Mouse (Mus musculus): ENCODE data around the gene Ppp2ca. TPM values are rescaled to one million over a fixed set of nuclear protein-coding genes. Genes with fewer than 3 reads are reported as not detected.

Ppp2ca gene
- polyA plus RNA-seq, 1 experiment from 2014 or later, result 123 TPM

- no peaks in the 10 kb centered on the region for H3K4me1 ChIP-seq
- H3K27ac ChIP-seq, result no peak overlapping the region
- no peak overlapping the region for H3K9ac ChIP-seq
- peak overlapping the region; percentile 41 for H3K4me3 ChIP-seq
- H3K36me3 ChIP-seq, result no peaks in the 10 kb centered on the region
- WGBS, result 20% methylated on average over 12 of the region's 12 CpGs
- no peak for ATAC-seq (ENCODE audit: low FRiP score)
- H3K27me3 ChIP-seq, result peaks cover 53% of the 10 kb centered on the region
- H3K9me3 ChIP-seq (replicated peaks), result no peaks in the 10 kb centered on the region
- H3K4me2 ChIP-seq (replicated peaks), result peak overlapping the region; percentile 65
Observed at GRCm38 (mm10) chr11:52168461-52168860, 70.0 kb downstream of the Ppp2ca start.

Small RNAs within 50 kb of the gene (microRNA-seq; reads per million reads assigned to microRNA genes)
- gene Gm24157 (not detected), gene Mir3061 (24.1 reads per million, percentile 30 among the genes with 10 or more reads in this experiment)

Other genes with a start within 250 kb of the Ppp2ca start
- gene Jade2, start 241.0 kb upstream of the Ppp2ca start, polyA plus RNA-seq (2016; fragmentation: Nextera tagmentation; extraction: Ambion mirVana), result 0.83 and 1.0 TPM in 2 replicates
- 106 and 107 TPM in 2 replicates for gene Cdkn2aipnl, start 131.0 kb upstream of the Ppp2ca start, polyA plus RNA-seq (2016; fragmentation: Nextera tagmentation; extraction: Ambion mirVana)
- gene Ube2b, start 97.9 kb upstream of the Ppp2ca start, polyA plus RNA-seq (2016; fragmentation: Nextera tagmentation; extraction: Ambion mirVana), result 228 and 245 TPM in 2 replicates
- 17.4 and 17.5 TPM in 2 replicates for gene Cdkl3, start 94.5 kb upstream of the Ppp2ca start, polyA plus RNA-seq (2016; fragmentation: Nextera tagmentation; extraction: Ambion mirVana)
- not detected in 2 replicates for gene Olfr1373, start 46.8 kb downstream of the Ppp2ca start, polyA plus RNA-seq (2016; fragmentation: Nextera tagmentation; extraction: Ambion mirVana)
- not detected in 2 replicates for gene Olfr1371, start 115.3 kb downstream of the Ppp2ca start, polyA plus RNA-seq (2016; fragmentation: Nextera tagmentation; extraction: Ambion mirVana)
- 978 and 979 TPM in 2 replicates for gene Skp1a, start 133.3 kb downstream of the Ppp2ca start, polyA plus RNA-seq (2016; fragmentation: Nextera tagmentation; extraction: Ambion mirVana)
- gene Tcf7, start 184.3 kb downstream of the Ppp2ca start, polyA plus RNA-seq (2016; fragmentation: Nextera tagmentation; extraction: Ambion mirVana), result 7.6 and 8.6 TPM in 2 replicates